Mouse (Mus musculus) limb, embryonic 11.5 days (tissue): Measurements from ENCODE around the gene Baz1b. TPM values are rescaled to one million over a fixed set of nuclear protein-coding genes. Genes with fewer than 3 reads are reported as not detected.
"Not testable (repeated sequence)": the region's sequence is repeated elsewhere in the genome, so short reads cannot be mapped to it uniquely, and the experiment has no call there.

Experiments
- ATAC-seq: fragments of 200-750 bp; cut with Nextera tagmentation; 2 replicates; pipeline ENCODE4 v1.8.0; 2017; ENCODE audit warnings: low read depth; ENCODE audit not compliant: insufficient number of reproducible peaks, low FRiP score, low TSS enrichment
- DNase-seq: peaks from one replicate; pipeline ENCODE4 v3.0.0-alpha.2; 2015; ENCODE audit warnings: low spot score
- H3K27ac ChIP-seq: fragments of 300-500 bp; sonication (generic); replicated peaks from 2 replicates; pipeline ENCODE4 v1.5.1; 2014; ENCODE audit warnings: low read depth, mild to moderate bottlenecking, low read length
- H3K27me3 ChIP-seq: fragments of 300-500 bp; sonication (generic); 2 replicates; pipeline ENCODE4 v1.6.1; 2014; ENCODE audit warnings: mild to moderate bottlenecking, low read length, mixed read lengths; ENCODE audit not compliant: control insufficient read depth, insufficient read depth
- H3K36me3 ChIP-seq: fragments of 300-500 bp; sonication (generic); 2 replicates; pipeline ENCODE4 v1.6.1; 2014; ENCODE audit warnings: mild to moderate bottlenecking, low read length, moderate library complexity, mixed read lengths; ENCODE audit not compliant: control insufficient read depth, insufficient read depth
- H3K4me1 ChIP-seq: fragments of 300-500 bp; sonication (generic); 2 replicates; pipeline ENCODE4 v1.6.1; 2014; ENCODE audit warnings: low read length, mixed read lengths; ENCODE audit not compliant: control insufficient read depth, insufficient read depth
- H3K4me2 ChIP-seq: fragments of 300-500 bp; sonication (generic); 2 replicates; pipeline ENCODE4 v1.6.1; 2014; ENCODE audit warnings: low read depth, mild to moderate bottlenecking, moderate library complexity; ENCODE audit not compliant: severe bottlenecking
- H3K4me3 ChIP-seq: fragments of 300-500 bp; sonication (generic); 2 replicates; pipeline ENCODE4 v1.5.1; 2014; ENCODE audit warnings: low read depth, low read length
- H3K9ac ChIP-seq: fragments of 300-500 bp; sonication (generic); 2 replicates; pipeline ENCODE4 v1.6.1; 2014; ENCODE audit warnings: mild to moderate bottlenecking, low read length
- H3K9me3 ChIP-seq: fragments of 300-500 bp; sonication (generic); 2 replicates; pipeline ENCODE4 v1.6.1; 2016; ENCODE audit warnings: low read length; ENCODE audit not compliant: control insufficient read depth
- WGBS: fragments of 180-500 bp; shearing (Covaris S2); extraction: QIAGEN DNeasy Blood & Tissue Kit; methylation state at CpG from one replicate; pipeline ENCODE4 v1.1.7; 2014; 5-methylcytosine and 5-hydroxymethylcytosine counted together
- polyA plus RNA-seq: library from polyadenylated mRNA; unstranded; fragments of >200 nt; fragmentation: Nextera tagmentation; extraction: Ambion mirVana; gene quantifications from 2 replicates; pipeline ENCODE4 v1.2.1, GENCODE M21; 2014

Gene Baz1b
- polyA plus RNA-seq, 1 experiment from 2014 or later: 71.5 TPM

GRCm38 (mm10) chr5:135192431-135192830 lies 5.4 kb downstream of the Baz1b start:
- H3K36me3 ChIP-seq: peaks cover 4% of the 10 kb centered on the region

GRCm38 (mm10) chr5:135196367-135196766 lies 9.3 kb downstream of the Baz1b start:
- Histone ChIP-seq H3K4me2 (no peak overlapping the region), H3K9ac (no peak overlapping the region), H3K4me1 (no peaks in the 10 kb centered on the region; the same call in 1 of the 2 replicates), H3K36me3 (peaks cover 12% of the 10 kb centered on the region), H3K9me3 (no peaks in the 10 kb centered on the region), H3K27me3 (no peaks in the 10 kb centered on the region), H3K27ac (no peak overlapping the region), H3K4me3 (no peak overlapping the region)
- 88% methylated on average over 6 of the region's 6 CpGs for WGBS
- ATAC-seq: no peak
- DNase-seq: no peak

More at GRCm38 (mm10) chr5:135192431-135192830, 5.4 kb downstream of the Baz1b start:
- peaks cover 14% of the 10 kb centered on the region for H3K4me1 ChIP-seq
- DNase-seq (no peak), ATAC-seq (no peak)
- no peak overlapping the region for H3K9ac ChIP-seq
- no peak overlapping the region for H3K27ac ChIP-seq
- H3K9me3 ChIP-seq: no peaks in the 10 kb centered on the region
- 93% methylated on average over 1 of the region's 1 CpGs for WGBS
- no peaks in the 10 kb centered on the region for H3K27me3 ChIP-seq
- H3K4me2 ChIP-seq: no peak overlapping the region
- no peak overlapping the region for H3K4me3 ChIP-seq

- Histone ChIP-seq H3K27me3 (no peaks in the 10 kb centered on the region), H3K4me3 (no peak overlapping the region), H3K9ac (no peak overlapping the region), H3K4me2 (no peak overlapping the region), H3K27ac (no peak overlapping the region), H3K36me3 (peaks cover 27% of the 10 kb centered on the region; the same call in 1 of the 2 replicates), H3K4me1 (no peaks in the 10 kb centered on the region), H3K9me3 (no peaks in the 10 kb centered on the region)
- ATAC-seq: no peak
- no peak for DNase-seq
- WGBS: 73% methylated on average over 3 of the region's 3 CpGs
Measured at GRCm38 (mm10) chr5:135202763-135203162, 15.7 kb downstream of the Baz1b start.

- Histone ChIP-seq H3K36me3 (peaks cover 35% of the 10 kb centered on the region), H3K27me3 (no peaks in the 10 kb centered on the region), H3K27ac (no peak overlapping the region), H3K4me2 (no peak overlapping the region), H3K4me1 (no peaks in the 10 kb centered on the region), H3K9ac (no peak overlapping the region), H3K9me3 (no peaks in the 10 kb centered on the region), H3K4me3 (no peak overlapping the region)
- DNase-seq (no peak), ATAC-seq (no peak)
- 95% methylated on average over 1 of the region's 1 CpGs for WGBS
Measured at GRCm38 (mm10) chr5:135208197-135208596, 21.1 kb downstream of the Baz1b start.

- Histone ChIP-seq H3K4me3 (no peak overlapping the region), H3K4me2 (no peak overlapping the region), H3K27me3 (no peaks in the 10 kb centered on the region), H3K4me1 (no peaks in the 10 kb centered on the region), H3K27ac (no peak overlapping the region), H3K9ac (no peak overlapping the region), H3K36me3 (peaks cover 47% of the 10 kb centered on the region), H3K9me3 (no peaks in the 10 kb centered on the region)
- no peak for DNase-seq
- ATAC-seq: no peak
- WGBS: 95% methylated on average over 6 of the region's 6 CpGs
Measured at GRCm38 (mm10) chr5:135216871-135217270, 29.8 kb downstream of the Baz1b start.

DNA sequence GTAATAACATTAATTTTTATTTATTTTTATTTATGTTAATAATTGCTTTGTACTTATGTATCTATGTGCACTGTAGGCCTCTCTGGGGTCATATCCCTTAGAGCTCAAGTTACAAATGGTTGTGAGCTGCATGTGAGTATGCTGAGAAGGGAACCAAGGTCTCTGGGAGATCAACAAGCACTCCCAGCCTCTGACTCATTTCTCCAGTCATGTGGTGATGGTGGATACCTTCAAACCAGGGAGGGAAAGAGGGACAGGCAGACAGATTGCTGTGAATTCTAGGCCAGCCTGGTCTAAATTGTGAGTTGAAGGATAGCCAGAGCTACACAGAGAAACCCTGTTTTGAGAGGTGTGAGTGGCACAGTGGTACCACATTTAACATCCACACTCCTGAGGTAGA lies 33.9 kb downstream of the Baz1b start:
- Histone ChIP-seq H3K4me2 (no peak overlapping the region), H3K9me3 (no peaks in the 10 kb centered on the region), H3K27ac (no peak overlapping the region), H3K36me3 (peaks cover 59% of the 10 kb centered on the region), H3K27me3 (no peaks in the 10 kb centered on the region), H3K9ac (no peak overlapping the region), H3K4me1 (no peaks in the 10 kb centered on the region), H3K4me3 (no peak overlapping the region)
- no peak for ATAC-seq
- no peak for DNase-seq

DNA sequence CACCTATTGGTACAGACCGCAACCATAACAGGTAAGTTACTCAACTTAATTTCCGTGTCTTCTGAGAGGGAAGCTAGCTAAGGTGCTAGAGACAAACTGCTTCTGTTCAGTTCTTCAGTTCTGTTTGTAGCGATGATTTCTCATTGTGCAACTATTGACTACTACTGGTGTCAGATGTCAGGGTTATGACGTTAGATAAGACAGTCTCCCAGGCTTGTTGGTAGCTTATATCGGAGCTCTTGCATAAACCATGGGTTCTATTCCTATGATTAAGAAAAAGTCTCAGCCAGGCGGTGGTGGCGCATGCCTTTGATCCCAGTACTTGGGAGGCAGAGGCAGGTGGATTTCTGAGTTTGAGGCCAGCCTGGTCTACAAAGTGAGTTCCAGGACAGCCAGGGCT lies 35.0 kb downstream of the Baz1b start:
- Histone ChIP-seq H3K9ac (no peak overlapping the region), H3K4me1 (no peaks in the 10 kb centered on the region), H3K4me3 (no peak overlapping the region), H3K27ac (no peak overlapping the region), H3K27me3 (no peaks in the 10 kb centered on the region), H3K4me2 (no peak overlapping the region), H3K36me3 (peaks cover 56% of the 10 kb centered on the region), H3K9me3 (no peaks in the 10 kb centered on the region)
- DNase-seq (no peak), ATAC-seq (no peak)
- WGBS: 97% methylated on average over 7 of the region's 7 CpGs

DNA sequence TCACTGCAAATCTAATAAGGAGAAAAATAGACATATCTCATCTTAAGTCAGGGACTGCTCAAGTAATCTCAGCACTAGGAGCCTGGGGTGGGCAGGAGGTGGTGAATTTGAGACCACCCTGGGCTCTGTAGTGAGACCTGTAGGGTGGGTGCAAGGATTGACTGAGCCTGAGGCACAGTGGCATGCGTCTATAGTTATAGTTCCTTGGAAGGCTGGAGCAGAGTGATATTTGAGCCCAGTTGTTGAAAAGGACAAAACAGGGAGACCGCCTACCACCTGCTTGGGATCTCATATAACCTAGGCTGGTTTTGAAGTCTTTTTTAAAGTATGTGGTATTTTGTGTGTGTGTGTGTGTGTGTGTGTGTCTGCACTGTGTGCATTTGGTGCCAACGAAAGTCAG lies 37.1 kb downstream of the Baz1b start:
- no peaks in the 10 kb centered on the region for H3K27me3 ChIP-seq
- no peak overlapping the region for H3K4me3 ChIP-seq
- no peaks in the 10 kb centered on the region for H3K4me1 ChIP-seq
- DNase-seq (no peak), ATAC-seq (no peak)
- H3K9ac ChIP-seq: no peak overlapping the region
- no peaks in the 10 kb centered on the region for H3K9me3 ChIP-seq
- WGBS: 91% methylated on average over 3 of the region's 3 CpGs
- H3K27ac ChIP-seq: no peak overlapping the region
- H3K36me3 ChIP-seq: peaks cover 48% of the 10 kb centered on the region
- no peak overlapping the region for H3K4me2 ChIP-seq

DNA sequence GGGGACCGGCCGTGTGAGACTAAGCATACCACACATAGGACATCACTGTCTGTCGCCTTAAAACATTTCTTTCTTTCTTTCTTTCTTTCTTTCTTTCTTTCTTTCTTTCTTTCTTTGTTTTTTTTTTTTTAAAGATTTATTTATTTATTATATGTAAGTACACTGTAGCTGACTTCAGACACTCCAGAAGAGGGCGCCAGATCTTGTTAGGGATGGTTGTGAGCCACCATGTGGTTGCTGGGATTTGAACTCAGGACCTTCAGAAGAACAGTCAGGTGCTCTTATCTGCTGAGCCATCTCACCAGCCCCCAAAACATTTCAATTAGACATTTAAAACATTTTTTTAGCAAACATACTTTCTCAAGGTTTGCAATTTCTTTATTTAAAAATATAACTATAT lies 38.8 kb downstream of the Baz1b start:
- not testable (repeated sequence) for H3K4me1 ChIP-seq, ATAC-seq, H3K27me3 ChIP-seq, H3K9me3 ChIP-seq, DNase-seq, H3K9ac ChIP-seq, H3K4me2 ChIP-seq, H3K4me3 ChIP-seq, H3K27ac ChIP-seq
- H3K36me3 ChIP-seq: peaks cover 46% of the 10 kb centered on the region
- WGBS: 94% methylated on average over 4 of the region's 4 CpGs
